Mouse (Mus musculus) bone marrow, adult 2 months (tissue): ENCODE data around the gene Tdrd3. TPM values are rescaled to one million over a fixed set of nuclear protein-coding genes. Genes with fewer than 3 reads are reported as not detected.

ENCODE experiments used
- H3K27ac ChIP-seq: fragments of 200-500 bp; 2 replicates; pipeline ENCODE4 v1.5.1; 2012; ENCODE audit warnings: low read depth, mild to moderate bottlenecking, control low read depth, inconsistent platforms, low read length; ENCODE audit not compliant: control insufficient read depth, poor library complexity, insufficient read depth
- H3K4me1 ChIP-seq: fragments of 200-500 bp; 2 replicates; pipeline ENCODE4 v1.6.1; 2011; ENCODE audit warnings: low read length; ENCODE audit not compliant: control insufficient read depth, insufficient read depth
- H3K4me3 ChIP-seq: fragments of 200-500 bp; replicated peaks from 2 replicates; pipeline ENCODE3; 2011; ENCODE audit warnings: mild to moderate bottlenecking, low read depth, low read length, control low read depth; ENCODE audit not compliant: control insufficient read depth
- CTCF ChIP-seq: fragments of 200-500 bp; IDR thresholded peaks from 2 replicates; pipeline ENCODE4 v1.5.1; 2011; ENCODE audit warnings: low read length, control low read depth; ENCODE audit not compliant: control insufficient read depth, insufficient read depth
- POLR2A ChIP-seq: fragments of 200-500 bp; IDR thresholded peaks from 2 replicates; pipeline ENCODE4 v1.6.1; 2011; ENCODE audit warnings: low read depth, mild to moderate bottlenecking, control low read depth, low read length, borderline replicate concordance; ENCODE audit not compliant: control insufficient read depth
- WGBS: fragments of 180-500 bp; shearing (Covaris S2); methylation state at CpG from one replicate; pipeline ENCODE4 v1.1.7; 2018; 5-methylcytosine and 5-hydroxymethylcytosine counted together
- polyA plus RNA-seq: library from polyadenylated mRNA; stranded (reverse); fragments of >200 nt; gene quantifications from 2 replicates; pipeline ENCODE4 v1.2.4, GENCODE M21; 2011; ENCODE audit warnings: low replicate concordance; ENCODE audit not compliant: missing spikeins, insufficient read depth, insufficient read length

Gene Tdrd3
- polyA plus RNA-seq, result 7.6 and 21.8 TPM in 2 replicates

DNA sequence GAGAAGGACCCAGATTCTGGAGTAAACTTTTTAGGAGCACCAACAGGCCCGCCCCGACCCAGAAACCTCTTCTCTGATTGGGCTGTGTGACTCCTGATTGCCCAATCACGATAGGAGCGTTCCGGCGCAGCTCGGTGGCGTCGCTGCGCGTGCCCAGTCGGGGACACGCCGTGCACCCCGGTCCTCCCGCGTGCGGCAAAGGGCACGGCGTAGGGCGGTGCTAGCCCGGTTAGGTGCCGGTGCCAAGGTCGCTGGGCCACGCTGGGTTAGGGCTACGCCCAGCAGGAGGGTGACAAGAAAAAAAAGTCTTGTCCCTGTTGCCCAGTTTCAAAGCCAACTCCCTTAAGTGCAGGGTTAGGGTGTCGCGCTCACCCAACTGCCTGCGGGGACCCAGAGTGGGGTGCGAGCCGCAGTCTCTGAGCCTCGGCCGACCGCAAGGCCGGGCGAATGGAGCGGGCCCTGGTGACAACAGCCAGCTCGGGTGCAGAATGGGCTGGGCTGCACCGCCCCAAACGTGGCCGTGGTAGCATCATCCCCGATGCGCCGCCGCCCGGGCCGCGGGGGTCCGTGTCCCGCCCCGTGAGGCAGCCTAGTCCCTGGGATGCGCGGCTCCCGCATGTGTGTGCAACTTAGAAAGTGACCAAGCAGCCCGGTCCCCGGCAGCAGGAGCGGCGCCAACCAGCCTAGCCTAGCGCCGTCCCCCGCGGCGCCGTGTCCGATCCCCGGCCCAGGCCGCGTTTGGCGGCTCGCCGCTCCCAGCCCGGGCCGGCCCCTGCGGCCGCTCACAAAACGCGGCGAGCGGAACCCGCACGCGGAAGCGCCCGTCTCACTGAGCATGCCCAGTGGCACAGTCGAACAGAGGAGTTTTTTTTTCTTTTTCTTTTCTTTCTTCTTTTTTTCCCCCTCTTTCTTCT is at the start of gene Tdrd3:
Gene Tdrd3, plus strand, starts transcription at position 832 of the 914 bp plus-strand sequence.
- Histone ChIP-seq H3K27ac (peak within 1 kb of the TSS; percentile 96), H3K4me1 (no peaks in the 10 kb centered on the region), H3K4me3 (peak within 1 kb of the TSS; percentile 88)
- TF ChIP-seq CTCF (no peak), POLR2A (peak; percentile 88; the same call in 1 of the 2 replicates)
- WGBS, result under 1% methylated on average over 85 of the region's 85 CpGs

DNA sequence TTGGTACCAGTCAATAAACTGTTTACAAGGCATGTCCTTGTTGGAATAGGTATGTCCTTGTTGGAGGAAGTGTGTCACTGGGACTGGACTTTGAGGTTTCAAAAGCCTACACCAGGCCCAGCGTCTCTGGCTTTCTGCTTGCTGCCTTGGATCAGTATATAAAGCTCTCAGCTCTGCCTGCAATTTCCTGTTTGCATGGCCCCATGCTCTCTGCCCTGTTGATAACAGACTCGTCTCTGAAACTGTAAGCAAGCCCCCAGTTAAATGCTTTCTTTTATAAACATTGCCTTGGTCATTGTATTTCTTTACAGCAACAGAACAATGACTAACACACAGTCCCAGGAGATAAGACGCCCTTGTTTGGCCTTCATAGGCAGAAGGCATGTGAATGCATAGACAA is 49.3 kb upstream of the Tdrd3 start:
- Histone ChIP-seq H3K4me3 (no peak overlapping the region), H3K4me1 (no peaks in the 10 kb centered on the region), H3K27ac (no peak overlapping the region)
- WGBS, result 57% methylated on average over 3 of the region's 3 CpGs
- no peak for TF ChIP-seq POLR2A
- TF ChIP-seq CTCF, result no peak

DNA sequence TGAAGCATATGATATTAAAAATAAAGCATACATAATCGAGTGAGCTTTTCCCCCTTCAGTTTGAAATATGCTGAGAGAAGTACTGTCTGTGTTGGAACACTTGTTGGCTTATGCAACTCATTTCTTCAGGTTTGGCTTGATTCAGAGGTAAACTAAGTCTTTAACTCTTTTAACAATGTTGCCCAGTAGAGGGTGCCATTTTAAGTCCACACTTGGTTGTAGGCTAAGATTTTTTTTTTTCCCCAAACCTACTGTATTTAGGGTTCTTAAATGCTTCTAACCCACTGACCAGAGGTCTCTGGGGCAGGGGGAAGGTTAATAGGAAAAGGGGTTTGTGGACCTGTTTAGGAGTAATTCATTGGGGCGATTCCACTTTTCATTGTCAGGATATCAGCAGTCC is 33.4 kb upstream of the Tdrd3 start:
- no peaks in the 10 kb centered on the region for H3K4me1 ChIP-seq
- TF ChIP-seq POLR2A, result no peak
- no peak for TF ChIP-seq CTCF
- 59% methylated on average over 2 of the region's 2 CpGs for WGBS
- H3K27ac ChIP-seq, result no peak overlapping the region
- no peak overlapping the region for H3K4me3 ChIP-seq

DNA sequence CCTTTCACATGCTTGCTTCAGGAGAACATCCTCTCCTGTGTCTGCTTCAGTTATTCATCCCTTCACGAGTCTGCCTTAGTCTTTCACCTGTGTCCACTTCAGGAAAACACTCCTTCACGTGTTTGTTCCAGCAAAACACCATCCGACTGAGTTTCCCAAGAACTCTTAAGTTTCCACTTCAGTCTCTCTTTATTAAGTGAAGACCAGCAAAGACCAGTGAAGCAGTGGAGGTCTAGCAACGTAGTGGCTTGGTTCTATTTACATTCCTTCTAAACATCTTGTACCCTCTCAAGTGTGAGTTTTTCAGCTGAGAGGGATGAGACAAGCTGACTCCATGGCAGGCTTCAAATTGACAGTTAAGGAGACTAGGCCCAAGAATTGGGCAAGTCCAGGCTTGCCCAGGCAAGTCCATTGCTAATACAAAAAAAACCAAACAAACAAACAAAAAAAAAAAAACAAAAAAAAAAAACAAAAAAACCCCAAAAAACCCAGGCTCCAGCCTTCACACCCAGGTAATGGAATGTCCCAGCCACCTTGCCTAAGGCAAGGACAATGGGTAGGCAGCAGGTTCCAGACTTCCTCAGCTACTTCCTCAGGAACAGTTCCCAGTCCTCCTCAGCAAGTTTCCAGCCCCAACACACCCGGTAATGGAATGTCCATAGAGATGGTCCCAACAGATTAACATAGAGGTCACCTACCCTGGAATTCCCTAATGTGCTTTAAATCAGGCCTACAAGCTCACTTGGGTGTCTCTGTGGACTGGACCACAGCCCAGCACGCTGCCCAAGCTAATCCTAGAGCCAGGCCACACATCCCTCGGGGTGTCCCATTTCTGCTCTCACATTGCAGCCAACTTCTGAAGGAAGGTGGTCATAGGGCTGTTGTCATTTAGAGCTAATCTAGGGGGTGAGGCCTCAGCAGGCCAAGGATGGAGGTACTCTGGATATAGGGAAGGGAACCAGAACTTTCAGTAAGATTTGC is 31.9 kb upstream of the Tdrd3 start:
- Histone ChIP-seq H3K4me3 (no peak overlapping the region), H3K4me1 (no peaks in the 10 kb centered on the region), H3K27ac (no peak overlapping the region)
- TF ChIP-seq CTCF (no peak), POLR2A (no peak)
- WGBS, result 80% methylated on average over 7 of the region's 7 CpGs

DNA sequence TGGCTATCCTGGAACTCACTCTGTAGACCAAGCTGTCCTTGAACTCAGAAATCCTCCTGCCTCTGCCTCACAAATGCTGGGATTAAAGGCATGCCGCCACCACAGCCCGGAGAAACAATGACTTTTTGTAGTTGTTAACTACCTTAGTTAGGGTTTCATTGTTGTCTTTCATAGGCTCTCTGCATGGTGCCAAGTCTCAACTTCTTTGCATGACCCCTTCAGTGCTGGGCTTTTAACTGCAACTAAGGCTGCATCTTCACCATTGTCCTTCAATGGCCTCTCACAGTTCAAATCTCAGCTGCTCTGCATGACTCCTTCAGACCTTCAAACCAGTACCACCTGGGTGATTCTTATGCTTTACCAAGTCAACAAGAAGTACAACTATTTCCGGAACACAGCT is 23.3 kb upstream of the Tdrd3 start:
- Histone ChIP-seq H3K4me3 (no peak overlapping the region), H3K4me1 (no peaks in the 10 kb centered on the region), H3K27ac (no peak overlapping the region)
- 89% methylated on average over 3 of the region's 3 CpGs for WGBS
- no peak for TF ChIP-seq CTCF
- TF ChIP-seq POLR2A, result no peak

DNA sequence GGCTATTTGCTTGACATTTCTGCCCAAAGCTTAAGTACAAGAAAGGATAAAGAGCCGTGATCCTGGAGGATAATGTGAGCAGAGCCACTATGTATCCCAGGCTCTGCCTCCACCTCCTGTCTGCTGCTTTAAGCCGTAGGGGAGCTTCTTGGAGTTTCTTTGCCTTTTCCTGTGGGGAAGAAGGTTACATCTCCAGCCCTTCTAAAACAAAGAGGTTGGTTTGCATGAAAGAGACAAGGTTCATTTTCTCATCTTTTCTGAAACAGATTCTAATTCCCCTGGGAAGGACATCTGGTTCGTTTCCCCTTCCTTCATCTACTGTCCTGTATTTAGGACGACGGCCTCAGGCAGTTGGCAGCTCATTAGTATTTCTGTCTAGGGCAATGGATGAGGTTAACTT is 19.8 kb upstream of the Tdrd3 start:
- no peak for TF ChIP-seq CTCF
- TF ChIP-seq POLR2A, result no peak
- WGBS, result 82% methylated on average over 5 of the region's 5 CpGs

DNA sequence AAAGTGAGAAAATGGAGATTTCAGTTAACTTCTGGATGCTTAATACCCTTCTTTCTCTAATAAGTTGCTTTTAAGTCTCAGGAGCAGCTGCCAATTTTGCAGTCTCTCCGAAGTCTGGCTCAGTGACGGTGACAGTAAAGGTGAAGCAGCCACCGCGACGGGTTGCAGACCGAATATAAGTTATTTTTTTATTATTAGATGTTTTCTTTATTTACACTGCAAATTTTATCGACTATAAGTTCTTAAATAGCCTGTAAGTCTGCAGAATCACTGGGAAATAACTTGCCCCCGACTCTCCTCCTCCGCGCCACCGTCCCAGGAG is 992 bp upstream of the Tdrd3 start:
- Histone ChIP-seq H3K4me3 (peak overlapping the region; percentile 88), H3K4me1 (no peaks in the 10 kb centered on the region), H3K27ac (no peak overlapping the region)
- no peak for TF ChIP-seq CTCF
- TF ChIP-seq POLR2A, result no peak
- under 1% methylated on average over 11 of the region's 11 CpGs for WGBS

More for the DNA sequence above, 19.8 kb upstream of the Tdrd3 start:
- Histone ChIP-seq H3K4me3 (no peak overlapping the region), H3K27ac (no peak overlapping the region), H3K4me1 (no peaks in the 10 kb centered on the region)
